ENCODE assay signal across 16 mouse cellular contexts in the genomic region with DNA sequence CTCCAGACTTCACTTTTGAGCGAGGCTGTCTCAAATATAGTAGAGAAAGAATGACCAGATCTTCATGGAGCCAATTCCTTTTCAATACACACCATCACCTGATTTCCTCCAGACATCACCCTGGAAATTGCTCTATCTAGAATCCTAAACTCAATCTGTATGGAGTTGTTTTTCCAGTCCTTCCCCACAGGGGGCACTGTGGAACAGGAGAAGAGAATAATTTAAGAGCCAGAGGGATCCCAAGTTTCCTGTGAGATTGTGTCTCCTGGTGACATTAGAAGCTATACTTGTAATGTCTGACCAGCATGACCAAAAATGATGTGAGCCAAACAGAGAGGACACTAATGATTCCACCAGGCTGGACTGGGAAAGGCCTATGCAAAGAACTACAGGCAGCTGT.
DNase-seq lines count a peak whose midpoint lies in the region; ATAC-seq and TF ChIP-seq lines count a peak whose summit lies in the region.
"Had no signal": no experiment of that assay in that cellular context is flagged by ENCODE, and none has a peak within 500 bp of the region (broad histone marks: within the 10 kb centered on the region; RNA-seq: fewer than 3 reads in every experiment).

No protein-coding gene starts in this region.

- WGBS in cerebellum, adult 2 months, result 20% methylated on average over 1 of the region's 1 CpGs
- WGBS in intestine, embryonic 14.5 days, result 19% methylated on average over 1 of the region's 1 CpGs
- WGBS in intestine, embryonic 16.5 days, result 31% methylated on average over 1 of the region's 1 CpGs

- H3K27me3 ChIP-seq in cerebellum, adult 2 months (ENCODE audit: control insufficient read depth, insufficient read depth, low read length), result no peaks in the 10 kb centered on the region
- H3K27me3 ChIP-seq in intestine, embryonic 14.5 days (replicated peaks; ENCODE audit: control insufficient read depth, insufficient read depth, low read length), result no peaks in the 10 kb centered on the region
- no peaks in the 10 kb centered on the region for H3K27me3 ChIP-seq in intestine, embryonic 16.5 days (replicated peaks; ENCODE audit: control insufficient read depth, insufficient read depth, low read length)
- H3K27me3 ChIP-seq: heart, embryonic 12.5 days; hindbrain, embryonic 15.5 days; limb, embryonic 15.5 days; midbrain, embryonic 12.5 days had no signal

- no peak overlapping the region for H3K4me3 ChIP-seq in cerebellum, adult 2 months (replicated peaks; ENCODE audit: insufficient read depth, low read depth, low read length)
- no peak overlapping the region for H3K4me3 ChIP-seq in intestine, embryonic 14.5 days (ENCODE audit: low read depth, low read length)
- H3K4me3 ChIP-seq in intestine, embryonic 16.5 days (ENCODE audit: low read length), result no peak overlapping the region
- H3K4me3 ChIP-seq: heart, embryonic 12.5 days; hindbrain, embryonic 15.5 days; limb, embryonic 15.5 days; midbrain, embryonic 12.5 days had no signal

- peak; percentile 13 to 18 for DNase-seq in cerebellum, postnatal 10 days
- DNase-seq in cerebellum, adult 2 months, result no peak
- DNase-seq in intestine, embryonic 14.5 days (ENCODE audit: low spot score), result peak; percentile 53
- DNase-seq in retina, adult 2 months (ENCODE audit: low read depth, low spot score), result peak; percentile 4
- DNase-seq in retina, embryonic 14.5 days (ENCODE audit: low spot score), result no peak
- DNase-seq in MN1 (ENCODE audit: low spot score), result no peak
- no peak for DNase-seq in neural tube, embryonic 10.5 days (ENCODE audit: extremely low spot score, low spot score)
- DNase-seq: adrenal gland, postnatal 25 days; cerebellum, adult 11 months; kidney, postnatal 14 days; lung, postnatal 14 days had no signal

- TF ChIP-seq CTCF in cerebellum, adult 2 months (IDR thresholded peaks at IDR 0.05; ENCODE audit: borderline replicate concordance, insufficient read depth, low read depth, low read length), result no peak

- TF ChIP-seq POLR2A in cerebellum, adult 2 months (IDR thresholded peaks at IDR 0.05; ENCODE audit: borderline replicate concordance, insufficient read depth, low read length), result no peak

- no peak for ATAC-seq in intestine, embryonic 14.5 days (replicated peaks; ENCODE audit: low FRiP score, low TSS enrichment, low read depth)
- ATAC-seq in intestine, embryonic 16.5 days, result no peak

- H3K36me3 ChIP-seq in intestine, embryonic 14.5 days (ENCODE audit: control insufficient read depth, insufficient read depth, low read length), result no peaks in the 10 kb centered on the region
- no peaks in the 10 kb centered on the region for H3K36me3 ChIP-seq in intestine, embryonic 16.5 days (ENCODE audit: control insufficient read depth, insufficient read depth, low read length)
- H3K36me3 ChIP-seq: heart, embryonic 12.5 days; hindbrain, embryonic 15.5 days; limb, embryonic 15.5 days; midbrain, embryonic 12.5 days had no signal

- no peak overlapping the region for H3K27ac ChIP-seq in cerebellum, adult 2 months (ENCODE audit: insufficient read depth, low read length)
- H3K27ac ChIP-seq in intestine, embryonic 14.5 days (ENCODE audit: low read depth), result no peak overlapping the region
- no peak overlapping the region for H3K27ac ChIP-seq in intestine, embryonic 16.5 days (ENCODE audit: low read length)
- H3K27ac ChIP-seq: hindbrain, embryonic 15.5 days; limb, embryonic 15.5 days; midbrain, embryonic 12.5 days had no signal

- H3K9ac ChIP-seq in intestine, embryonic 14.5 days (ENCODE audit: low read length), result no peak overlapping the region
- no peak overlapping the region for H3K9ac ChIP-seq in intestine, embryonic 16.5 days (ENCODE audit: low read depth, low read length)
- H3K9ac ChIP-seq: heart, embryonic 12.5 days; hindbrain, embryonic 15.5 days; limb, embryonic 15.5 days; midbrain, embryonic 12.5 days had no signal

- H3K4me1 ChIP-seq in cerebellum, adult 2 months (ENCODE audit: control insufficient read depth, insufficient read depth, low read length), result no peaks in the 10 kb centered on the region
- H3K4me1 ChIP-seq in intestine, embryonic 14.5 days (replicated peaks; ENCODE audit: control insufficient read depth, insufficient read depth, low read length), result no peaks in the 10 kb centered on the region
- no peaks in the 10 kb centered on the region for H3K4me1 ChIP-seq in intestine, embryonic 16.5 days (ENCODE audit: control insufficient read depth, insufficient read depth, low read length)
- H3K4me1 ChIP-seq: heart, embryonic 12.5 days; hindbrain, embryonic 15.5 days; limb, embryonic 15.5 days; midbrain, embryonic 12.5 days had no signal

- no peak overlapping the region for H3K4me2 ChIP-seq in intestine, embryonic 14.5 days (ENCODE audit: low read length)
- no peak overlapping the region for H3K4me2 ChIP-seq in intestine, embryonic 16.5 days (ENCODE audit: low read depth, low read length)
- H3K4me2 ChIP-seq: heart, embryonic 12.5 days; hindbrain, embryonic 15.5 days; limb, embryonic 15.5 days; midbrain, embryonic 12.5 days had no signal

- no peaks in the 10 kb centered on the region for H3K9me3 ChIP-seq in intestine, embryonic 14.5 days (ENCODE audit: control insufficient read depth, low read length)
- H3K9me3 ChIP-seq in intestine, embryonic 16.5 days (ENCODE audit: control insufficient read depth, low read length), result no peaks in the 10 kb centered on the region
- H3K9me3 ChIP-seq: heart, embryonic 12.5 days; hindbrain, embryonic 15.5 days; limb, embryonic 15.5 days; midbrain, embryonic 12.5 days had no signal

Comparison
In these comparisons a context has a peak if more than half of its experiments do, and no peak if none do; other contexts are left out.
1. DNase-seq: peak in cerebellum, postnatal 10 days (2 of 2), intestine, embryonic 14.5 days (single experiment) and retina, adult 2 months (single experiment); none in cerebellum, adult 2 months (0 of 2), retina, embryonic 14.5 days (single experiment), MN1 (single experiment) and neural tube, embryonic 10.5 days (single experiment).